Mouse (Mus musculus): ENCODE measurements around the gene Ralgps1. TPM values are rescaled to one million over a fixed set of nuclear protein-coding genes. Genes with fewer than 3 reads are reported as not detected.

The Ralgps1 gene
- polyA plus RNA-seq (2016; fragmentation: Nextera tagmentation; extraction: Ambion mirVana) = 2.4 and 3.8 TPM in 2 replicates

GRCm38 (mm10) chr2:33370777-33371647 lies at the start of gene Ralgps1:
TSS of gene Ralgps1 (minus strand) at chr2:33371486.
- Histone ChIP-seq H3K4me3 (peak within 1 kb of the TSS; percentile 71), H3K27me3 (ENCODE audit: low read depth, poor library complexity, severe bottlenecking) (no peaks in the 10 kb centered on the region), H3K27ac (peak within 1 kb of the TSS; percentile 83), H3K36me3 (no peaks in the 10 kb centered on the region), H3K9me3 (replicated peaks) (no peaks in the 10 kb centered on the region), H3K4me1 (peaks cover 8% of the 10 kb centered on the region)
- DNase-seq (ENCODE audit: low spot score) = peak; percentile 98
- 1% methylated on average over 54 of the region's 74 CpGs for WGBS

- Histone ChIP-seq H3K4me1 (no peaks in the 10 kb centered on the region), H3K27me3 (ENCODE audit: low read depth, poor library complexity, severe bottlenecking) (no peaks in the 10 kb centered on the region), H3K4me3 (no peak overlapping the region), H3K9me3 (replicated peaks) (no peaks in the 10 kb centered on the region), H3K27ac (no peak overlapping the region), H3K36me3 (peaks cover 43% of the 10 kb centered on the region)
- no peak for DNase-seq (ENCODE audit: low spot score)
- 69% methylated on average over 4 of the region's 4 CpGs for WGBS
These were observed 46.2 kb upstream of the Ralgps1 start for GRCm38 (mm10) chr2:33417454-33417853.

GRCm38 (mm10) chr2:33414019-33414418 lies 42.7 kb upstream of the Ralgps1 start:
- no peak overlapping the region for H3K27ac ChIP-seq
- H3K27me3 ChIP-seq (ENCODE audit: low read depth, poor library complexity, severe bottlenecking) = no peaks in the 10 kb centered on the region
- no peak overlapping the region for H3K4me3 ChIP-seq
- no peaks in the 10 kb centered on the region for H3K4me1 ChIP-seq
- peaks cover 51% of the 10 kb centered on the region for H3K36me3 ChIP-seq
- no peak for DNase-seq (ENCODE audit: low spot score)
- WGBS = 91% methylated on average over 13 of the region's 13 CpGs
- no peaks in the 10 kb centered on the region for H3K9me3 ChIP-seq (replicated peaks)

GRCm38 (mm10) chr2:33412111-33412510 lies 40.8 kb upstream of the Ralgps1 start:
- no peak overlapping the region for H3K4me3 ChIP-seq
- no peak overlapping the region for H3K27ac ChIP-seq
- H3K4me1 ChIP-seq = no peaks in the 10 kb centered on the region
- DNase-seq (ENCODE audit: low spot score) = no peak
- 91% methylated on average over 14 of the region's 14 CpGs for WGBS
- H3K9me3 ChIP-seq (replicated peaks) = no peaks in the 10 kb centered on the region
- H3K36me3 ChIP-seq = peaks cover 57% of the 10 kb centered on the region
- no peaks in the 10 kb centered on the region for H3K27me3 ChIP-seq (ENCODE audit: low read depth, poor library complexity, severe bottlenecking)

- Histone ChIP-seq H3K36me3 (peaks cover 15% of the 10 kb centered on the region), H3K4me1 (0 out of 2 replicates have a peak, but pooled peaks cover 3% of the 10 kb centered on the region), H3K4me3 (no peak overlapping the region), H3K27me3 (ENCODE audit: low read depth, poor library complexity, severe bottlenecking) (no peaks in the 10 kb centered on the region), H3K9me3 (replicated peaks) (no peaks in the 10 kb centered on the region), H3K27ac (no peak overlapping the region)
- no peak for DNase-seq (ENCODE audit: low spot score)
- WGBS = 85% methylated on average over 4 of the region's 4 CpGs
These were observed 32.3 kb upstream of the Ralgps1 start for GRCm38 (mm10) chr2:33403511-33404003.

GRCm38 (mm10) chr2:33402638-33403037 lies 31.4 kb upstream of the Ralgps1 start:
- Histone ChIP-seq H3K27ac (no peak overlapping the region), H3K4me3 (no peak overlapping the region), H3K9me3 (replicated peaks) (no peaks in the 10 kb centered on the region), H3K27me3 (ENCODE audit: low read depth, poor library complexity, severe bottlenecking) (no peaks in the 10 kb centered on the region), H3K4me1 (0 out of 2 replicates have a peak, but pooled peaks cover 3% of the 10 kb centered on the region), H3K36me3 (peaks cover 7% of the 10 kb centered on the region)
- WGBS = 69% methylated on average over 5 of the region's 5 CpGs
- DNase-seq (ENCODE audit: low spot score) = no peak

GRCm38 (mm10) chr2:33402236-33402635 lies 30.9 kb upstream of the Ralgps1 start:
- no peak overlapping the region for H3K4me3 ChIP-seq
- no peak overlapping the region for H3K27ac ChIP-seq
- 0 out of 2 replicates have a peak, but pooled peaks cover 3% of the 10 kb centered on the region for H3K4me1 ChIP-seq
- no peaks in the 10 kb centered on the region for H3K9me3 ChIP-seq (replicated peaks)
- DNase-seq (ENCODE audit: low spot score) = peak; percentile 65
- 36% methylated on average over 7 of the region's 7 CpGs for WGBS
- H3K27me3 ChIP-seq (ENCODE audit: low read depth, poor library complexity, severe bottlenecking) = no peaks in the 10 kb centered on the region
- H3K36me3 ChIP-seq = peaks cover 6% of the 10 kb centered on the region

DNA sequence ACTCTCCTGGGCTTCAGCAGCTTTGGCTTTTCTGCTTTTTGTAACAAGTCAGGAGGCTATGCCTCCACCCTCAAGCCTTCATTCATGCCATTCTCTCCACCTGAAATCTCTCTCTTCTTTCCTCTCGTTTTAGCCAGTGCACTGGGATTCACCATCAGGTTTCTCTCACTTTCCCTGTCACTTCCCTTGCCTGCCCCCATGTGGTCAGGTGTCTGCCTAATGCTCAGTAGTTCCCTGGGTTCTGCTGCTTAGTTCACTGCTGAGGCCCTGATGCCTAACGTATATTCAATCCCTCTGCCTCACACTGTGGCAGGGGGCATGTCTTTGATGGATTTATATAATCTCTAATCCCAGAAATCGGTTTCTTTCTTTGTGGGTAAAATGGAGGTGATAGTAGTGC lies 29.9 kb upstream of the Ralgps1 start:
- no peak overlapping the region for H3K4me3 ChIP-seq
- H3K4me1 ChIP-seq = 0 out of 2 replicates have a peak, but pooled peaks cover 3% of the 10 kb centered on the region
- no peak overlapping the region for H3K27ac ChIP-seq
- no peak for DNase-seq (ENCODE audit: low spot score)
- H3K36me3 ChIP-seq = peaks cover 2% of the 10 kb centered on the region; the same call in 1 of the 2 replicates
- no peaks in the 10 kb centered on the region for H3K27me3 ChIP-seq (ENCODE audit: low read depth, poor library complexity, severe bottlenecking)
- H3K9me3 ChIP-seq (replicated peaks) = no peaks in the 10 kb centered on the region
- WGBS = 37% methylated on average over 3 of the region's 3 CpGs

GRCm38 (mm10) chr2:33400541-33400940 lies 29.3 kb upstream of the Ralgps1 start:
- no peaks in the 10 kb centered on the region for H3K9me3 ChIP-seq (replicated peaks)
- no peaks in the 10 kb centered on the region for H3K27me3 ChIP-seq (ENCODE audit: low read depth, poor library complexity, severe bottlenecking)
- DNase-seq (ENCODE audit: low spot score) = no peak
- H3K27ac ChIP-seq = no peak overlapping the region
- WGBS = 82% methylated on average over 5 of the region's 5 CpGs
- H3K4me3 ChIP-seq = no peak overlapping the region
- H3K4me1 ChIP-seq = 0 out of 2 replicates have a peak, but pooled peaks cover 3% of the 10 kb centered on the region
- H3K36me3 ChIP-seq = no peaks in the 10 kb centered on the region

DNA sequence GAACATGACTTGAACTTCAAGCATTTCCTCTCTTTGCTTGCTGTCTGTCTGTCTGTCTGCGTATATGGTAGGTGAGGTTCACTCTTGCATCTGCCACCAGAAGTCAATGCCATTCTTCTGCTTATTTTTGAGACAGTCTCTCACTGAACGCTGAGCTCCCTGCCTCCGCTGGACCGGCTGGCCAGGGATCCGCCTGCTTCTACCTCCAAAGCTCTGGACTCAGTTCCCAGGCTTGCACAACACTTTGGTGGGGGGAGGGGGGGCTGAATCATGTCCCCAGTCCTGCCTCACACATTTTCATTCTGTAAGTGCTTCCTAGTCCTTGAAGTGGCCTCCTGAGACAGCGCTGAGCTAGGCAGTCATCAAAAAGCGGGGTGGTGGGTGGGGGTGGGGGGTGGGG lies 27.8 kb upstream of the Ralgps1 start:
- 90% methylated on average over 7 of the region's 7 CpGs for WGBS
- DNase-seq (ENCODE audit: low spot score) = no peak
- no peaks in the 10 kb centered on the region for H3K36me3 ChIP-seq
- no peak overlapping the region for H3K4me3 ChIP-seq
- H3K4me1 ChIP-seq = 0 out of 2 replicates have a peak, but pooled peaks cover 3% of the 10 kb centered on the region
- no peak overlapping the region for H3K27ac ChIP-seq
- H3K9me3 ChIP-seq (replicated peaks) = no peaks in the 10 kb centered on the region
- no peaks in the 10 kb centered on the region for H3K27me3 ChIP-seq (ENCODE audit: low read depth, poor library complexity, severe bottlenecking)

GRCm38 (mm10) chr2:33397036-33397435 lies 25.8 kb upstream of the Ralgps1 start:
- DNase-seq (ENCODE audit: low spot score) = no peak
- Histone ChIP-seq H3K27ac (no peak overlapping the region), H3K9me3 (replicated peaks) (no peaks in the 10 kb centered on the region), H3K27me3 (ENCODE audit: low read depth, poor library complexity, severe bottlenecking) (no peaks in the 10 kb centered on the region), H3K4me3 (no peak overlapping the region), H3K4me1 (no peaks in the 10 kb centered on the region), H3K36me3 (no peaks in the 10 kb centered on the region)
- 78% methylated on average over 4 of the region's 4 CpGs for WGBS

- Histone ChIP-seq H3K27ac (no peak overlapping the region), H3K36me3 (no peaks in the 10 kb centered on the region), H3K4me3 (no peak overlapping the region), H3K9me3 (replicated peaks) (no peaks in the 10 kb centered on the region), H3K4me1 (no peaks in the 10 kb centered on the region), H3K27me3 (ENCODE audit: low read depth, poor library complexity, severe bottlenecking) (no peaks in the 10 kb centered on the region)
- no peak for DNase-seq (ENCODE audit: low spot score)
- WGBS = 90% methylated on average over 2 of the region's 2 CpGs
These were observed 23.8 kb upstream of the Ralgps1 start for GRCm38 (mm10) chr2:33395053-33395452.

DNA sequence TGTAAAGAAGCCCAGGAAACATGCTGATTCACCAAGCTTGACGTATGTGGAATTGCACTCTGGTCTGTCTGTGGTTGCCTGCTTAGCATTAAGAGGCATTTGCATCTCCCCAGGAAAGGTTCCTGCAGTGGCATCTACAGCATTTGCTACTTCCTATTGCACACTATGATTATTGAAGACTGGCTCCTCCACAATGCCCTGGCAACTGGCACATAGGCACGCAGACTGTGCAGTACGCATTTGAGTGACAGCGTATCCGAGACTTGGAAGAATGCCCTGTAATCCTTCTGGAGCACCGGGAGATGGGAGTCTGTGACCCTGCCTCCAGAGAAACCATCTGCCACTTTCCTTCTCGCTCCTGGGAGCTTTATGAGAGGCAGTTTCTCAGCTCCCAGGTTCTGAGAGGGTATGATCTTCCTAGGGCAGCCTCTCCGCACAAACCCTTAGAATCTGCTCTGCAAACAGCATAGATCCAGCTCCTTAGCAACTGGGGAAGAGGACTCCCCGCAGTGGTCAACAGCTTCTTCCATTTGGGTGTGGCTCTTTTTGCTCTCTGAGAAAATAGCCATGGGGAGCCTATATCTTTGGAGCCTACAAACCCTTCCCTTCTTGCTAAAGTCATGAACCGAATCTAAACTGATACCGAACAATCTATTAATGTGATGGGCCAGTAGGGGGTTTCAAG lies 22.8 kb upstream of the Ralgps1 start:
- no peaks in the 10 kb centered on the region for H3K27me3 ChIP-seq (ENCODE audit: low read depth, poor library complexity, severe bottlenecking)
- 86% methylated on average over 11 of the region's 11 CpGs for WGBS
- H3K27ac ChIP-seq = no peak overlapping the region
- no peaks in the 10 kb centered on the region; the same call in 1 of the 2 replicates for H3K9me3 ChIP-seq (replicated peaks)
- no peak overlapping the region for H3K4me3 ChIP-seq
- no peaks in the 10 kb centered on the region for H3K36me3 ChIP-seq
- DNase-seq (ENCODE audit: low spot score) = no peak
- no peaks in the 10 kb centered on the region for H3K4me1 ChIP-seq

Data from limb, embryonic 10.5 days (tissue).